Mouse (Mus musculus): ENCODE results near the gene Olfr812.
"Not testable (repeated sequence)": the region's sequence is repeated elsewhere in the genome, so short reads cannot be mapped to it uniquely, and the experiment has no call there.

The Olfr812 gene

DNA sequence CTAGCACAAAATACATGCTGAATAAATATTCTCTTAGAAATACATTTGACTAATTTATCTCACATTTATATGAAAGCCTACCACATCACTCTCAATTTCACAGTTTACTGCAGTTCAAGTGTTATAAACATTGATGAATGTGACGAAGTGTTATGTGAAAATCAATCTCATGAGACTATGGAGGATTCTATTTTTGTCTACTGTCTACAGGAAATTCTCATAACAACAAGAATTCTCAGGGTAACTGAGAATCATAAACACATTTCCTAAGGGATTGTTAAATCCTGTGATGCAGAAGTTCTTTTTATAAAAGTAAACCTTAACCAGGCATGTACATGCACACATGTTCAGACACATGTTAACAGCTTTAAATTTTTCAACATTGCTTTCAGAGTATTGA lies at the start of gene Olfr812:
TSS of gene Olfr812 (minus strand) at position 101 of the 400 bp plus-strand sequence.
- DNase-seq (ENCODE audit: low spot score) = no peak

- no peak for DNase-seq (ENCODE audit: low spot score)
These were observed 40.0 kb upstream of the Olfr812 start for GRCm38 (mm10) chr10:129885934-129886333.

- DNase-seq (ENCODE audit: low spot score) = not testable (repeated sequence)
These were observed 39.6 kb upstream of the Olfr812 start for GRCm38 (mm10) chr10:129885496-129885895.

GRCm38 (mm10) chr10:129879751-129880150 lies 33.9 kb upstream of the Olfr812 start, which contains the start of gene Olfr814:
Gene Olfr814, minus strand, starts transcription at chr10:129879851.
- not testable (repeated sequence) for DNase-seq (ENCODE audit: low spot score)

GRCm38 (mm10) chr10:129855067-129855466 lies 9.2 kb upstream of the Olfr812 start, which contains the start of gene Olfr813:
Gene Olfr813, plus strand, starts transcription at chr10:129855367.
- DNase-seq (ENCODE audit: low spot score) = no peak

- DNase-seq (ENCODE audit: low spot score) = no peak
These were observed 1.4 kb upstream of the Olfr812 start for GRCm38 (mm10) chr10:129847343-129847742.

DNA sequence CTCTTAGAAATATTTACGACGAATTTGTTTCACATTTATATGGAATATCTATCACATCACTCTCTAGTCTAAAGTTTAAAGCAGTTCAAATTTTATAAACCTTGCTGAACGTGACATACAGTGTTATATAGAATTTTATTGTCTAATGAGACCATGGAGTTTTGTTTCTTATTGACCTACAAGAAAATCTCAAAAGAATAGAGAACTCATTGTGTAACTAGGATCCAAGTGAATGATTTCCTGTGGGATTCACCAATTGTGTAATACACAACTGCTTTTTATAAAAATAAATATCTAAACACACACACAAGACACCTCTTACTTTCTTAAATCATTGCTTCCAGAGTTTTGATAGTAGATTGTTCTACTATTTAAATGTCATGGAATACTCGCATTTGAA lies 41.6 kb downstream of the Olfr812 start, which contains the start of gene Olfr811:
TSS of gene Olfr811 (minus strand) at position 101 of the 400 bp plus-strand sequence.
- no peak for DNase-seq (ENCODE audit: low spot score)

GRCm38 (mm10) chr10:129794817-129795216 lies 51.1 kb downstream of the Olfr812 start, which contains the start of gene Olfr810:
Gene Olfr810, minus strand, starts transcription at chr10:129794917.
- DNase-seq (ENCODE audit: low spot score) = no peak
